Mouse (Mus musculus) gastrocnemius, postnatal 4 days (tissue): Measurements from ENCODE around the gene Xrcc4. TPM values are rescaled to one million over a fixed set of nuclear protein-coding genes. Genes with fewer than 3 reads are reported as not detected.
"Not testable (repeated sequence)": the region's sequence is repeated elsewhere in the genome, so short reads cannot be mapped to it uniquely, and the experiment has no call there.

ENCODE experiments used
- DNase-seq, 2 experiments: peaks; one replicate each; pipeline ENCODE4 v3.0.0; 2021 to 2022; ENCODE audit warnings: low spot score in 2 of 2, mixed read lengths in 2 of 2
- total RNA-seq, 2 experiments: library from RNA; stranded (reverse); gene quantifications; 2 replicates each; pipeline ENCODE4 v1.2.3; 2021

Xrcc4 gene
- total RNA-seq, 2 experiments from 2014 or later = 9.9 to 10.7 TPM

- DNase-seq = no peak
These were observed 260.9 kb downstream of the Xrcc4 start for GRCm38 (mm10) chr13:89828429-89828970.

- DNase-seq = no peak
These were observed 261.6 kb downstream of the Xrcc4 start for GRCm38 (mm10) chr13:89827838-89828237.

GRCm38 (mm10) chr13:89814543-89814942 lies 274.9 kb downstream of the Xrcc4 start:
- no peak for DNase-seq

- no peak for DNase-seq
These were observed 277.2 kb downstream of the Xrcc4 start for GRCm38 (mm10) chr13:89812169-89812568.

GRCm38 (mm10) chr13:89809024-89809423 lies 280.4 kb downstream of the Xrcc4 start:
- no peak for DNase-seq

GRCm38 (mm10) chr13:89801901-89802300 lies 287.5 kb downstream of the Xrcc4 start:
- no peak for DNase-seq

- DNase-seq = no peak
These were observed 291.7 kb downstream of the Xrcc4 start for GRCm38 (mm10) chr13:89797721-89798120.

- DNase-seq = no peak
These were observed 297.9 kb downstream of the Xrcc4 start for GRCm38 (mm10) chr13:89791475-89791874.

GRCm38 (mm10) chr13:89782886-89783285 lies 306.5 kb downstream of the Xrcc4 start:
- no peak for DNase-seq

- no peak for DNase-seq
These were observed 309.1 kb downstream of the Xrcc4 start for GRCm38 (mm10) chr13:89780276-89780675.

- DNase-seq = peak; percentile 26 to 53
These were observed 310.0 kb downstream of the Xrcc4 start for GRCm38 (mm10) chr13:89779208-89779911.

- no peak for DNase-seq
These were observed 311.6 kb downstream of the Xrcc4 start for GRCm38 (mm10) chr13:89777764-89778163.

GRCm38 (mm10) chr13:89777146-89777545 lies 312.3 kb downstream of the Xrcc4 start:
- no peak for DNase-seq

- DNase-seq = no peak
These were observed 322.9 kb downstream of the Xrcc4 start for GRCm38 (mm10) chr13:89766551-89766950.

- DNase-seq = no peak
These were observed 323.4 kb downstream of the Xrcc4 start for GRCm38 (mm10) chr13:89765966-89766365.

- no peak for DNase-seq
These were observed 327.1 kb downstream of the Xrcc4 start for GRCm38 (mm10) chr13:89762339-89762738.

- no peak for DNase-seq
These were observed 333.1 kb downstream of the Xrcc4 start for GRCm38 (mm10) chr13:89756347-89756746.

- not testable (repeated sequence) for DNase-seq
These were observed 338.8 kb downstream of the Xrcc4 start for GRCm38 (mm10) chr13:89750562-89750961.

- no peak for DNase-seq
These were observed 346.2 kb downstream of the Xrcc4 start for GRCm38 (mm10) chr13:89743201-89743600.

- no peak for DNase-seq
These were observed 346.7 kb downstream of the Xrcc4 start for GRCm38 (mm10) chr13:89742686-89743200.

GRCm38 (mm10) chr13:89741766-89742685 lies 347.4 kb downstream of the Xrcc4 start, which contains the start of gene Vcan:
Gene Vcan (minus strand): TSS chr13:89742509.
- peak; percentile 46 to 64 for DNase-seq
